Mouse (Mus musculus) 3T3-L1 (cell line): ENCODE results near the gene Stoml2.
"Not testable (repeated sequence)": the region's sequence is repeated elsewhere in the genome, so short reads cannot be mapped to it uniquely, and the experiment has no call there.

Source experiments
- DNase-seq: peaks from one replicate; pipeline ENCODE4 v3.0.0-alpha.2; 2015; ENCODE audit warnings: low read depth, low spot score

Stoml2 gene

GRCm38 (mm10) chr4:43005765-43006164 lies 25.7 kb downstream of the Stoml2 start:
- peak; percentile 86 for DNase-seq

GRCm38 (mm10) chr4:43004951-43005350 lies 26.6 kb downstream of the Stoml2 start:
- DNase-seq = no peak

- no peak for DNase-seq
Measured at GRCm38 (mm10) chr4:43002756-43003439, 28.6 kb downstream of the Stoml2 start.

DNA sequence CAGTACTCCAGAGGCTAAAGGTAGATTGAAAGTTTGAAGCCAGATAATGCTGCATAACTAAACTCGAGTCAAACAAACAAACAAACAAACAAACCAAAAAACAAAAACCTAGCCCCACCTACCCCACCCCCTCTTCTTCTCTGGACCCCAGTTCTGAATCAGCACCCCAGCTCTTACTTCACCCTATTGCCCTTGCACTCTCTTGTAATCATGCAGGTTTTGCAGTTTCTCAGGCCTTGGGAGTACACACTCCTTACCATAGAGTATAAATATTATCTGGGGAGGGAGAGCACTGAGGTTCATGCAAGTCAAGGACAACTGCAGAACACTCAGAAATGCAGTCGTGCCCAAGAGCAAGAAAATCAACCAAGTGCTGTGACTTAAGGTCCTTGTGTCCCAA lies 30.2 kb downstream of the Stoml2 start:
- DNase-seq = no peak

GRCm38 (mm10) chr4:43000141-43000986 lies 31.1 kb downstream of the Stoml2 start, which contains the start of gene Vcp:
Gene Vcp (minus strand): TSS chr4:43000507.
- peak; percentile 99 for DNase-seq

- peak; percentile 78 for DNase-seq
Measured at GRCm38 (mm10) chr4:42999451-43000140, 31.9 kb downstream of the Stoml2 start.

DNA sequence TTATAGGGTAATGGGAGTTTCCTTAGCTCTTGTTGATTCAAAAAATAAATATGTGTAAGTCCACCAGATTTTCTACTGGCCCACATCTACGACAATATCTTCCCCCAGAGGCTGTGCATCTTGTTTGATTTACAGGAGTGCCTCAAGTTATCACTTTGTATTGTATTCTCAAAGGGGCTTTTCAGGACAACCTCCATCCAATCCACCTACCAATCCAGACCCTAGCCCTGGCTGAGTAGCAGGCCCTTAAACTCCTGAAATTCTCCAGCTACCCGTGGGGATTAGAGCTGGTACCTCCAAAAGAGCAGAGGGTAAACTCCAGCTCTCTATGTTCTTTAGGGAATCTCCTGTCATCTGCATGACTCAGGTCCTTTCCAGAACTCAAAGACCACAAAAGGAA lies 33.5 kb downstream of the Stoml2 start:
- DNase-seq = no peak

- DNase-seq = no peak
Measured at GRCm38 (mm10) chr4:42988296-42988695, 43.2 kb downstream of the Stoml2 start.

DNA sequence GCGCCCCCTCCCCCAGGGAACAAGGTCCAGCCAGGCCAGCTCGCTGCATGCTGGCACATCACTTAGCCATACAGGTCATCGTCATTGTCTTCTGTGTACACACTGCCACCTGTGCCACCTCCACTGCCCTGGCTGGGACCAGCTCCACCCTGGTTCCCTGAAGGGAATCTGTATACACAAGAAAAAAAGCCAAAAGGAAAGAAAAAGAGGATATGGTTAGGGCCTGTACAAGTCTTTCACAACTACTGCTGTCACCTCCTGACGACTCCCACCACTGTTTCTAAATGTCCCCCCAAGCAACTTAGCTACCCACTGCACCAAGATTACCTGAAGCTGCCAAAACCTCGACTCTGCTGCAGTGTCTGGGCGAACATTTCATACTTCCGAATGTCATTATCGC lies 51.0 kb downstream of the Stoml2 start:
- DNase-seq = not testable (repeated sequence)

GRCm38 (mm10) chr4:42978062-42978461 lies 53.4 kb downstream of the Stoml2 start:
- DNase-seq = peak; percentile 33
